In the genomic region with DNA sequence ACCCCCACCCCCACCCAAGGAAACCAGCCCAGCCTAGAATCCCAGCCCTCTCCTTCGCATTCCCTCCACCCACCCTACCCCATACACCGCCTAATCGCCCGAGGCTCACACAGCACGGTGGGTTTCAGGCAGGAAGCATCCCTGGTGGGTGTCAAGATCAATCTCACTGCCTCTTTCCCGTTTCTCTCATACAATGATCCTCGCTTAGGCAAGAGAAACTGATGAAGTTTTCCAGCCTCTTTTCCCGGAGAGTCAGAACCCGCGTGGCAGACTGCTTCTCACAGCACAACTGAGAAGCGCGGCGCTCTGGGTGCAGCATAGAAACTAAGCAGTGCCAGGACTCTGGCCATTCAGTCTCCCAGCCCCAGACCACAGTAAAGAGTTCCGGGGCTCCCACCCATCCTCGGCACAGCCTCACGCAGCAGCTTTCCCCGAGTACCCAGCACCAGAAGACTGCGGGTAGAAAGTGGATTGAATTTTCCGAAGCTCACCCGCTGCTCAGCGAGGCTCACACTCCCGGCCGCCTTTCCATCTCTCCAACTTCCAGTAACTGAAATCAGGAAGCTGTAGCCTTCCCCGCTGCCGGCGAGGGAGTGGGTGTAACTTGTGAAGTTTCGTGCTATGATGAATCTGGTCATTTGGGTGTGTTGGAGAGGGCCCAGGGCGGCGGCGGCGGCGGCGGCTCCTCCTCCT, we compare ENCODE assay signal across 8 mouse cellular contexts.
DNase-seq lines count a peak whose midpoint lies in the region; ATAC-seq and TF ChIP-seq lines count a peak whose summit lies in the region.

No protein-coding gene starts in this region.

- H3K27me3 ChIP-seq in C2C12 (ENCODE audit: control insufficient read depth, insufficient read depth, insufficient read length) (no peaks in the 10 kb centered on the region), myocyte (ENCODE audit: control insufficient read depth, insufficient read depth, insufficient read length) (no peaks in the 10 kb centered on the region)
- H3K27me3 ChIP-seq in embryonic facial prominence, embryonic 15.5 days: no peaks in the 10 kb centered on the region
- H3K27me3 ChIP-seq in heart, embryonic 11.5 days (ENCODE audit: control insufficient read depth, insufficient read depth, low read length): peaks cover 3% of the 10 kb centered on the region; the same call in 1 of the 2 replicates
- H3K27me3 ChIP-seq in kidney, embryonic 16.5 days (ENCODE audit: insufficient read depth, low read length): no peaks in the 10 kb centered on the region
- peaks cover 22% of the 10 kb centered on the region for H3K27me3 ChIP-seq in liver, embryonic 11.5 days (replicated peaks; ENCODE audit: control insufficient read depth, insufficient read depth, low read length)

- TF ChIP-seq POLR2A in myocyte (IDR thresholded peaks at IDR 0.05; ENCODE audit: insufficient read length, low read depth): no peak

- WGBS in embryonic facial prominence, embryonic 15.5 days: 0% methylated on average over 33 of the region's 33 CpGs
- under 1% methylated on average over 32 of the region's 33 CpGs for WGBS in heart, embryonic 11.5 days (ENCODE audit: insufficient replicate concordance)
- under 1% methylated on average over 33 of the region's 33 CpGs for WGBS in kidney, embryonic 16.5 days
- WGBS in liver, embryonic 11.5 days: 2% methylated on average over 33 of the region's 33 CpGs

- no peak for ATAC-seq in embryonic facial prominence, embryonic 15.5 days (ENCODE audit: insufficient number of reproducible peaks, low FRiP score, low TSS enrichment, low read depth)
- peak; percentile 59 for ATAC-seq in heart, embryonic 11.5 days (replicated peaks; ENCODE audit: insufficient number of reproducible peaks, low FRiP score, low TSS enrichment)
- peak; percentile 70 for ATAC-seq in kidney, embryonic 16.5 days (ENCODE audit: low FRiP score, low TSS enrichment)
- no peak; the same call in 1 of the 2 replicates for ATAC-seq in liver, embryonic 11.5 days (replicated peaks; ENCODE audit: low FRiP score)

- TF ChIP-seq CTCF in C2C12 (IDR thresholded peaks at IDR 0.05; ENCODE audit: control insufficient read depth, insufficient read depth, insufficient read length): no peak

- 0 out of 2 replicates have a peak, but pooled peaks cover 3% of the 10 kb centered on the region for H3K9me3 ChIP-seq in embryonic facial prominence, embryonic 15.5 days (replicated peaks)
- H3K9me3 ChIP-seq in heart, embryonic 11.5 days (replicated peaks; ENCODE audit: control insufficient read depth, low read length): no peaks in the 10 kb centered on the region
- H3K9me3 ChIP-seq in kidney, embryonic 16.5 days (ENCODE audit: low read length): no peaks in the 10 kb centered on the region
- H3K9me3 ChIP-seq in liver, embryonic 11.5 days (ENCODE audit: control insufficient read depth, low read length): no peaks in the 10 kb centered on the region

- peaks cover 33% of the 10 kb centered on the region for H3K4me1 ChIP-seq in embryonic facial prominence, embryonic 15.5 days
- H3K4me1 ChIP-seq in heart, embryonic 11.5 days (ENCODE audit: control insufficient read depth, insufficient read depth, low read length): peaks cover 9% of the 10 kb centered on the region; the same call in 1 of the 2 replicates
- H3K4me1 ChIP-seq in kidney, embryonic 16.5 days (ENCODE audit: insufficient read depth, low read length): peaks cover 29% of the 10 kb centered on the region
- 0 out of 2 replicates have a peak, but pooled peaks cover 10% of the 10 kb centered on the region for H3K4me1 ChIP-seq in liver, embryonic 11.5 days (replicated peaks; ENCODE audit: control insufficient read depth, insufficient read depth, low read length)

- H3K36me3 ChIP-seq in C2C12 (ENCODE audit: control insufficient read depth, insufficient read depth) (no peaks in the 10 kb centered on the region), myocyte (ENCODE audit: control insufficient read depth, insufficient read depth) (no peaks in the 10 kb centered on the region)
- peaks cover under 1% of the 10 kb centered on the region; the same call in 1 of the 2 replicates for H3K36me3 ChIP-seq in embryonic facial prominence, embryonic 15.5 days
- no peaks in the 10 kb centered on the region for H3K36me3 ChIP-seq in heart, embryonic 11.5 days (ENCODE audit: control insufficient read depth, insufficient read depth, low read length)
- no peaks in the 10 kb centered on the region for H3K36me3 ChIP-seq in kidney, embryonic 16.5 days (ENCODE audit: insufficient read depth, low read length)
- no peaks in the 10 kb centered on the region for H3K36me3 ChIP-seq in liver, embryonic 11.5 days (ENCODE audit: control insufficient read depth, insufficient read depth, low read length)

- peak overlapping the region; percentile 84 for H3K27ac ChIP-seq in embryonic facial prominence, embryonic 15.5 days (replicated peaks)
- peak overlapping the region; percentile 50; the same call in 1 of the 2 replicates for H3K27ac ChIP-seq in heart, embryonic 11.5 days (ENCODE audit: low read depth, low read length)
- peak overlapping the region; percentile 43; the same call in 1 of the 2 replicates for H3K27ac ChIP-seq in kidney, embryonic 16.5 days (ENCODE audit: low read length)
- no peak overlapping the region for H3K27ac ChIP-seq in liver, embryonic 11.5 days (ENCODE audit: low read depth, low read length)

- H3K79me3 ChIP-seq in C2C12 (ENCODE audit: low read depth): peaks cover 4% of the 10 kb centered on the region

- H3ac ChIP-seq in C2C12 (ENCODE audit: control insufficient read depth, insufficient read length, low read depth): peak overlapping the region; percentile 91
- H3ac ChIP-seq in myocyte (ENCODE audit: control insufficient read depth, insufficient read length): no peak overlapping the region

- H3K4me2 ChIP-seq in embryonic facial prominence, embryonic 15.5 days (replicated peaks): peak overlapping the region; percentile 66
- H3K4me2 ChIP-seq in heart, embryonic 11.5 days: peak overlapping the region; percentile 96
- peak overlapping the region; percentile 96 for H3K4me2 ChIP-seq in kidney, embryonic 16.5 days (replicated peaks; ENCODE audit: low read depth, low read length)
- H3K4me2 ChIP-seq in liver, embryonic 11.5 days: peak overlapping the region; percentile 80
- H3K4me2 ChIP-seq in myocyte (ENCODE audit: low read depth): peak overlapping the region; percentile 93

- peak; percentile 54 for DNase-seq in adrenal gland, postnatal 14 days
- DNase-seq in liver, embryonic 11.5 days (ENCODE audit: low spot score): peak; percentile 51
- DNase-seq in thymus, postnatal 36 days: peak; percentile 22 to 28

- peak overlapping the region; percentile 39 for H3K9ac ChIP-seq in embryonic facial prominence, embryonic 15.5 days
- H3K9ac ChIP-seq in heart, embryonic 11.5 days (ENCODE audit: low read depth, low read length): peak overlapping the region; percentile 67
- peak overlapping the region; percentile 70 for H3K9ac ChIP-seq in kidney, embryonic 16.5 days (replicated peaks; ENCODE audit: low read length)
- H3K9ac ChIP-seq in liver, embryonic 11.5 days (ENCODE audit: low read depth, low read length): no peak overlapping the region

- H3K4me3 ChIP-seq in C2C12 (ENCODE audit: insufficient read depth, poor library complexity, severe bottlenecking) (peak overlapping the region; percentile 34), myocyte (peak overlapping the region; percentile 30)
- peak overlapping the region; percentile 51 for H3K4me3 ChIP-seq in embryonic facial prominence, embryonic 15.5 days (replicated peaks)
- H3K4me3 ChIP-seq in heart, embryonic 11.5 days (ENCODE audit: low read depth, low read length): peak overlapping the region; percentile 55
- peak overlapping the region; percentile 56 for H3K4me3 ChIP-seq in kidney, embryonic 16.5 days (ENCODE audit: low read length)
- peak overlapping the region; percentile 42 for H3K4me3 ChIP-seq in liver, embryonic 11.5 days (ENCODE audit: low read depth, low read length)

- peaks cover 4% of the 10 kb centered on the region for H3K79me2 ChIP-seq in C2C12 (ENCODE audit: control insufficient read depth, insufficient read depth)
- no peaks in the 10 kb centered on the region for H3K79me2 ChIP-seq in myocyte (ENCODE audit: control insufficient read depth, insufficient read depth)

TF ChIP-seq in C2C12, 6 proteins besides CTCF, POLR2A, EP300 and RAD21:
- TF ChIP-seq MYOD1 (IDR thresholded peaks at IDR 0.05; ENCODE audit: control insufficient read depth, insufficient read length, low read depth) (no peak), USF1 (IDR thresholded peaks at IDR 0.05; ENCODE audit: low read depth) (no peak), CEBPB (IDR thresholded peaks at IDR 0.05; ENCODE audit: low read depth) (no peak), MYOG (IDR thresholded peaks at IDR 0.05; ENCODE audit: control insufficient read depth, extremely low read depth, insufficient read length) (no peak), MAX (IDR thresholded peaks at IDR 0.05) (no peak), FOSL1 (IDR thresholded peaks at IDR 0.05; ENCODE audit: insufficient read depth, low read length, poor library complexity, severe bottlenecking) (no peak)

TF ChIP-seq in myocyte, 11 proteins besides CTCF, POLR2A, EP300 and RAD21:
- TF ChIP-seq MYOG (IDR thresholded peaks at IDR 0.05; ENCODE audit: control insufficient read depth in 1 of 3, insufficient read depth in 1 of 3, insufficient read length in 2 of 3, low read depth in 2 of 3) (no peak), REST (IDR thresholded peaks at IDR 0.05; ENCODE audit: insufficient read depth, insufficient read length) (no peak), E2F4 (IDR thresholded peaks at IDR 0.05; ENCODE audit: insufficient read depth) (no peak), MAX (IDR thresholded peaks at IDR 0.05; ENCODE audit: low read depth) (no peak), TCF12 (IDR thresholded peaks at IDR 0.05; ENCODE audit: insufficient read depth, poor library complexity, severe bottlenecking) (no peak), MYOD1 (IDR thresholded peaks at IDR 0.05; ENCODE audit: control insufficient read depth in 1 of 3, insufficient read length in 2 of 3, low read depth in 2 of 3) (no peak)

Comparison
In these comparisons a context has a peak if more than half of its experiments do, and no peak if none do; other contexts are left out.
1. ATAC-seq: peak in heart, embryonic 11.5 days (single experiment) and kidney, embryonic 16.5 days (single experiment); none in embryonic facial prominence, embryonic 15.5 days (single experiment) and liver, embryonic 11.5 days (single experiment).
2. Peak in every context shown above with its lines, with median percentiles within 50 percentile points of each other: H3K4me3 ChIP-seq, DNase-seq and H3K4me2 ChIP-seq.